Comparison of ENCODE assay signal across 20 mouse cellular contexts in the genomic region with DNA sequence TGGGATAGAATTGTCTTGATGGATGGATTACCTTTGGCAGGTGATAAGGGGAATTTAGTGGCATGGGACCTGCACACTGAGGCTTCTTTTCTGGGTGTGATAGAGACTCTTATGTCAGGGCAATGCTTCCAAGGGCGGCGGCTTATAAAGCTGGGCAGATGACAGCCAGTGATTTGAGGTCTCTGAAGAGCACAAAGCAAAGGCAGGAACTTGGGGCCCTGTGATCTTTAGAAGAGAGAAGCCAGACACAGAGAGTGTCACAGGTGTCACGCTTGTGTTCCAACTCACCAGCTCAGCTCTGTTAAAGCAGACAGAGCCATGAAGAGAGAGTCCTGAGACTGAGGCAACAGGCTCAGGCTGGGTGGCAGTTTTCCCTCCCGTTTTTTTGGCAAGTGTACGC. TPM values are rescaled to one million over a fixed set of nuclear protein-coding genes. Genes with fewer than 3 reads are reported as not detected.
"Had no signal": no experiment of that assay in that cellular context is flagged by ENCODE, and none has a peak within 500 bp of the region (broad histone marks: within the 10 kb centered on the region; RNA-seq: fewer than 3 reads in every experiment).

No protein-coding gene starts in this region.

- DNase-seq: kidney, adult 8-10 months; kidney, postnatal 25 days; layer of hippocampus, postnatal 36 days; left cerebral cortex, postnatal 4 days; lung, adult 2 months; lung, postnatal 36 days had no signal

RNA-seq across cellular contexts. Expression of gene Plaur, which starts 5.6 kb away (rescaled TPM):
- polyA plus RNA-seq: testis, adult 2 months had no signal

RNA-seq across cellular contexts. Expression of gene Cadm4, which starts 13.9 kb away (rescaled TPM):
- total RNA-seq: megakaryocyte progenitor cell, adult 5-6 weeks had no signal

RNA-seq across cellular contexts. Expression of gene Irgc1, which starts 15.8 kb away (rescaled TPM):
- total RNA-seq: layer of hippocampus, postnatal 36 days; left cerebral cortex, postnatal 4 days; liver, adult 2 months; midbrain, postnatal 0 days had no signal
- polyA plus RNA-seq: intestine, postnatal 0 days; kidney, embryonic 16.5 days; limb, embryonic 13.5 days; liver, adult 2 months; liver, embryonic 14.5 days; midbrain, embryonic 13.5 days; midbrain, postnatal 0 days; neural tube, embryonic 11.5 days; neural tube, embryonic 15.5 days; stomach, embryonic 15.5 days had no signal

RNA-seq across cellular contexts. Expression of gene AC161166.1, which starts 44.4 kb away (rescaled TPM):
- total RNA-seq: layer of hippocampus, postnatal 36 days; left cerebral cortex, postnatal 10 days; left cerebral cortex, postnatal 4 days; liver, adult 2 months; megakaryocyte progenitor cell, adult 5-6 weeks; midbrain, postnatal 0 days had no signal
- polyA plus RNA-seq: liver, adult 2 months; liver, embryonic 14.5 days; lung, adult 2 months; urinary bladder, adult 2 months had no signal
